Mouse (Mus musculus): ENCODE results near the gene Gpx7. TPM values are rescaled to one million over a fixed set of nuclear protein-coding genes. Genes with fewer than 3 reads are reported as not detected.

Gene Gpx7
- 21.0 and 40.0 TPM in 2 replicates for polyA plus RNA-seq (2012; rRNA removed)

GRCm38 (mm10) chr4:108406861-108407401, at the start of gene Gpx7:
Gpx7 (minus strand) TSS chr4:108406961.

GRCm38 (mm10) chr4:108383183-108383714, 23.5 kb downstream of the Gpx7 start, which contains the start of gene Shisal2a:
Shisal2a (minus strand) TSS chr4:108383349.

Other genes with a start within 250 kb of the Gpx7 start
- gene Echdc2, start 241.5 kb downstream of the Gpx7 start, polyA plus RNA-seq (2012; rRNA removed), result 23.3 and 29.7 TPM in 2 replicates
- gene Zyg11a, start 188.9 kb downstream of the Gpx7 start, polyA plus RNA-seq (2012; rRNA removed), result 0.02 and 0.15 TPM in 2 replicates
- gene Zyg11b, start 105.9 kb downstream of the Gpx7 start, polyA plus RNA-seq (2012; rRNA removed), result 20.2 and 26.9 TPM in 2 replicates
- 27.0 and 62.0 TPM in 2 replicates for gene Coa7, start 78.8 kb downstream of the Gpx7 start, polyA plus RNA-seq (2012; rRNA removed)
- 2.7 and 6.2 TPM in 2 replicates for gene Shisal2a, start 23.6 kb downstream of the Gpx7 start, polyA plus RNA-seq (2012; rRNA removed)
- 146 and 228 TPM in 2 replicates for gene Tut4, start 52.5 kb upstream of the Gpx7 start, polyA plus RNA-seq (2012; rRNA removed)
- 80.9 and 118 TPM in 2 replicates for gene Prpf38a, start 172.4 kb upstream of the Gpx7 start, polyA plus RNA-seq (2012; rRNA removed)
- gene Orc1, start 172.5 kb upstream of the Gpx7 start, polyA plus RNA-seq (2012; rRNA removed), result 9.4 and 10.5 TPM in 2 replicates
- 42.4 and 62.6 TPM in 2 replicates for gene Cc2d1b, start 213.0 kb upstream of the Gpx7 start, polyA plus RNA-seq (2012; rRNA removed)

All from central nervous system, embryonic 11.5 days (tissue).